Mouse (Mus musculus) retina, postnatal 7 days (tissue): ENCODE results near the gene Col4a1.

Experiments
- DNase-seq: peaks from one replicate; pipeline ENCODE4 v3.0.0-alpha.2; 2012; ENCODE audit warnings: low read depth, low spot score

Gene Col4a1

GRCm38 (mm10) chr8:11268753-11269152, 43.9 kb downstream of the Col4a1 start:
- DNase-seq = no peak

DNA sequence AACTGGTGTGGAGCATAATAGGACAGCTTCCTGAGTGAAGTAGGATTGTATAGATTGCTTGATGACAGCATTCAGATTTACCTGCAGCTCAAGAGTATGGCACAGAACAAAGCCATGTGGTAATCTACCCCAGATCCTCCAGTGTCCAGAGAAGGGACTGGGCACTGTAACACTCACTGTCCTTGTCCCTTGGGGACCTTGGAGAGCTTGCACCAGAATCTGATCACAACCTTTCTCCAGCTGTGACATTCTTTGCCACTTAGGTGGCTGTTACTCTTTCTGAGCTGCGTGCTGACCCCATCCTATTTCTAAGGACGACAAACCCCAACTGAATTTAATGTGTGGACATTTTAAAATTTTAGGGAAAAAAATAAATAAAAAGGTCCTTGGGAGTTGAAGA, 46.2 kb downstream of the Col4a1 start:
- no peak for DNase-seq

DNA sequence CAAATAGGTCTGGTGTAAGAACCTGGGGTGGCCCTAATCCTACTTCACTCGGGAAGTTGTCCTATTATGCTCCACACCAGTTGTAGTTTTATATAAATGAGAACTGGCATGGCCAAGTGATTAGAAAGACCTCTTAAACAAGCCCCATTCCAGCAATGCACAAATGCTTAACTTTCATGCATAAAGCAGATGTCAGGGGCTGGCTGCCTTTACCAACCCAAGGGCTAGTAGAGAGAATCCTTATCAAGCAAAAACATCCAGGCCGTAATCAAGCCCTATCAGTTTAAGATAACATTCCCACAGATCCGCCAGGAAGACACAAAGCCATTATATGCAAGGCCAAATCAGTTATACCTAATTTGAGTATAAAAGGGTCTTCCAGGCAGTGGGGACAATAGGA, 46.7 kb downstream of the Col4a1 start:
- no peak for DNase-seq

- DNase-seq = no peak
Measured at GRCm38 (mm10) chr8:11263848-11264247, 48.8 kb downstream of the Col4a1 start.

DNA sequence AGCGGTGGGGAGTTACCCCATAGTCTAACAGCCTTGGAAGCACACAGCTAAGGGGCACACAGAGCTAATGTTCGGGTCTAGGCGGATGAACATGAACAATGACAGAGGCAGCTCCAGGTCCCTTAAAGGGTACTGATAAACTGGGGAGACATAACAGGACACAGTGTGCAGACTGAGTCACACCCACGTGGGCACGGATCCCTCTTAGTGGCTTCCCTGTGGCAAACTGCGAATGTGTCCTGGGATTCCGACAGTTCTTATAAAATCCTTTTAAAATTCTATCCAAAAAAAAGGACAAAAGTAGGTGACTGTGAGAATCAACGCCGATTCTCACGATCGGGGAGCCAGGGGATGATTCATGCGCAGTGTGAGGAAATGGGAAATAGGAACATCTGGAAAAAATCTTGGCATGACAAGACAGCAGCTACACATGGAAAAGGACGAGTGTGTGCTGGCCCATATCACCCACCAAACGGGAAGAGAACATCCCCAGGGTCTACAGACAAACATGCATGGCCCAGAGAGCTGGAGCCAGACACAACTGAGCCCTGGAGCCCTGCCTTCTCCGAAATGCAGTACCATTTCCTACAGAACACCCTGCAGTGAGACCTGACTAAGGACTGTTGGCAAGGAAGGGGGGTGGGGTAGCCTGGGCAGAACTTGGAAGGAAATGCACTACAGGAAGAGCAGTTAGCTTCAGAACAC, 50.4 kb downstream of the Col4a1 start:
- no peak for DNase-seq

GRCm38 (mm10) chr8:11259832-11260615, 52.6 kb downstream of the Col4a1 start:
- DNase-seq = no peak

GRCm38 (mm10) chr8:11258517-11259136, 54.0 kb downstream of the Col4a1 start:
- no peak for DNase-seq

- no peak for DNase-seq
Measured at GRCm38 (mm10) chr8:11257079-11258017, 55.3 kb downstream of the Col4a1 start.

DNA sequence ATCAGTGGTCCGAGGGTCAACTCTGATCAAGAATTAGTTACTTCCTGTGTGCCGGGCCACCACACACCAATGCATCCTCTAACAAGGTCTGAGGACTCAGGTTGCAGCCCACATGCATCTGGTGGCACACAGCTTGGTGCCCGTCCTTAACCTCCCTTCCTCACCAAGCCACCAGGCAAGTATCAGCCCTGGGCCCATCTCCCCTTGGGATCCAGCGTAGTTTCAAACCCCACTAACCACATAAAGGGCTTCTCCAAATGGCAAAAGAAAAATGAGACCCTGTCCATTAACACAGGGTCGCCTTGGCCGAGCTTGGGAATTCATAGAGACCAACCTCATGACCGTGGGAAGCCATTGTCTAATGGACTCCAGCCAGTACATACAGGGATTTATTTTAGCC, 56.2 kb downstream of the Col4a1 start:
- DNase-seq = no peak

DNA sequence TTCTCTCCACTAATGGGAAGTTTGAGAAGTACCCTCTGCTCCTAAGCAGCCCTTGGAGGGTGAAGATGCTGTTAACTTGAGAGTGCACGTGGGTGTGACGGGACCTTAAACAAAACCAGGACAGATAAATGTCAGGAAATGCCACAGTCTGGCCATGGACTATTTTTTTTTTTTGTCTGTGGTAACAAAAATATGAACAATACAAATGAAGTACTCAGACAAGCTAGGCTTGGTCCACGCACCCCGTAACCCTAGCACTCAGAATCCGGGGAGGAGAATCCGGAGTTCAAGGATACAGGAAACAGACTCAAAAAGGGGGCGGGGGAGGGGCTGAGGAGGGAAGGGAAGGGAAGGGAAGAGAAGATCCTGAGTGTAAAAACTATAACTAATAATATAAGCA, 56.9 kb downstream of the Col4a1 start:
- DNase-seq = no peak

GRCm38 (mm10) chr8:11254914-11255530, 57.6 kb downstream of the Col4a1 start:
- no peak for DNase-seq

GRCm38 (mm10) chr8:11254510-11254909, 58.1 kb downstream of the Col4a1 start:
- no peak for DNase-seq

DNA sequence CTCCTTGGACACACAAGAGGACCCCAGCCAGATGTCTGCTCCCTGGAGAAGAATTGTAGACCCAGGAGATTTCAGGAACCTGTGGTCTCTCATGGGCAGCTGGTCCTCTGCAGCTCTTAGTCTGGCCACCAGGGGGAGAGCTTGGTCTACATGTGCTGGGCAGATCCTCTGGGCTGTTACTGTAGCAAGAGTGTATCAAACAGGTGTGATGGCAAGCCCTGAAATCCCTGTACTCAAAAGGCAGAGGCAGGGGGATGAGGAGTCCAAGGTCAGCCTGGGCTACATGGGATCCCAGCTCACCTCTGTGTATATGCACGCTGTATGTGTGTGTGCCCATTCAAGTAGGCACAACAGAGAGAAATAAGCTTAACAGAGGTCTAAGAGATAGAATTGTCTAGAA, 59.1 kb downstream of the Col4a1 start:
- DNase-seq = peak; percentile 65

GRCm38 (mm10) chr8:11253041-11253440, 59.6 kb downstream of the Col4a1 start:
- DNase-seq = no peak

GRCm38 (mm10) chr8:11252235-11252774, 60.3 kb downstream of the Col4a1 start:
- no peak for DNase-seq

- no peak for DNase-seq
Measured at GRCm38 (mm10) chr8:11250149-11250548, 62.5 kb downstream of the Col4a1 start.

DNA sequence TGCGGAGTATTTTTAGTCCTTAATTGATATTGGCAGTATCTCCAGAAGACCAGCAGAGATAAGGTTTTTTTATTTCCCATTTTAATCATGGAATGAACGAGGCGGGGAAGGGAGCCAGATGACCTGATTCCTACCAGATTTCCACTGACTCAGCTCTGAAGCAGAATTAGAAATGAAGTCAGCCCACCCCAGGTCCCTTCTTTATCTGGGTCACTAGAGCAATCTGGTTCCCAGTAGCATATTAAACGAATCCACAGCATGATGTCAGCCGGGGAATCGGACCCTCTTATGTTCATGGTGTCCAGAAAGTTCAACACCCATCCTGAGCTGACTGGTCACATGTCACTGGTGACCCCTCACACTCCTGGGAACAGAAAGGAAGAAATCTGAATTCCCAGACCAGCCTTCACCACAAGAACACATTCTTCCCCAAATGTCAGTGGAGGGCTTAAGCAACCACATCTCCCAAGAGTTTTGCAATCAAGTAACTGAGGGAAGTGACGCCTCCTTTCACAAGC, 63.0 kb downstream of the Col4a1 start:
- peak; percentile 23 for DNase-seq

GRCm38 (mm10) chr8:11248712-11249111, 63.9 kb downstream of the Col4a1 start:
- DNase-seq = no peak

DNA sequence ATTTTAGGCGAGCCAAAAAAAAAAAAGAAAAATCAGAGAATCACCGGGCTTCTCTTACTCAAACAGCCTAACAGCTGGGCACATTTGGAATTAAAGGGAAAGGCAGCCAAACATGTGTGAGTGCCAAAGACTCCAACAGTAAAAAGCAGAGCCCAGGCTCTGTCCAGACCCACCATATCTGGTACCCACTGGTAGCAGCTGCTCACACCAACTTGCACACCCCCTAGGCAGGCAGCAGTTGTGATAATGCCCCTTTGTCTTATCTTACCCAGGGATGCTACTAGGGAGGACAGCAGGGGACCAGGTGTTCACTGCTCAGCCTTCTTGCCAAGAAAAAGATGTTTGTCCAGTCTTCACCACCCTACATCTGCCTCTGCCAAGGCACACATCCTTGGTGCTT, 71.1 kb downstream of the Col4a1 start:
- no peak for DNase-seq

DNA sequence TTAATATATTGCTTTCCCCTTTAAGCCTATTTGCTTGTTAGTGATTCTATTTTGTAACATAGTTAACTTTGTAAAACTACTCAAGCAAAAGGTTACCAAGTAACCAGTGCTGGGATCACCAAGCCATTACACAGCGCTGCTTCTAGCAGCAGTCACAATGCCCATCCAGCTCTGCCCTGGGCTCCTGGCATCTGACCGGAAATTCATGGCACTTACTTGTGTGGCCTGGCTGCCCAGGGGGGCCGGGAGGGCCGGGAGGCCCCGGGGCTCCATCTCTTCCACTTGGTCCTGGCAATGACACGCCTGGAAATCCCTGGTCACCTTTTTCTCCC, 77.8 kb downstream of the Col4a1 start:
- DNase-seq = no peak
